Mouse (Mus musculus) hindbrain, postnatal 0 days (tissue): ENCODE measurements around the gene Cep350. TPM values are rescaled to one million over a fixed set of nuclear protein-coding genes. Genes with fewer than 3 reads are reported as not detected.

ENCODE experiments used
- ATAC-seq: fragments of 200-750 bp; cut with Nextera tagmentation; 2 replicates; pipeline ENCODE4 v1.8.0; 2017; ENCODE audit warnings: mild to moderate bottlenecking, moderate TSS enrichment, moderate library complexity
- DNase-seq: peaks from one replicate; pipeline ENCODE4 v3.0.0-alpha.2; 2015; ENCODE audit warnings: low spot score
- H3K27ac ChIP-seq: fragments of 300-500 bp; sonication (generic); 2 replicates; pipeline ENCODE4 v1.5.1; 2014; ENCODE audit warnings: mild to moderate bottlenecking
- H3K27me3 ChIP-seq: fragments of 300-500 bp; sonication (generic); 2 replicates; pipeline ENCODE4 v1.6.1; 2014; ENCODE audit warnings: low read length, mixed read lengths; ENCODE audit not compliant: insufficient read depth
- H3K36me3 ChIP-seq: fragments of 300-500 bp; sonication (generic); 2 replicates; pipeline ENCODE4 v1.6.1; 2014; ENCODE audit warnings: low read length, mixed read lengths; ENCODE audit not compliant: insufficient read depth
- H3K4me1 ChIP-seq: fragments of 300-500 bp; sonication (generic); 2 replicates; pipeline ENCODE4 v1.6.1; 2014; ENCODE audit warnings: antibody characterized with exemption, low read length, mixed read lengths; ENCODE audit not compliant: insufficient read depth
- H3K4me2 ChIP-seq: fragments of 300-500 bp; sonication (generic); 2 replicates; pipeline ENCODE4 v1.6.1; 2014; ENCODE audit warnings: low read depth, mild to moderate bottlenecking, low read length, moderate library complexity, mixed read lengths
- H3K4me3 ChIP-seq: fragments of 300-500 bp; sonication (generic); 2 replicates; pipeline ENCODE4 v1.5.1; 2014; ENCODE audit warnings: low read length
- H3K9ac ChIP-seq: fragments of 300-500 bp; sonication (generic); replicated peaks from 2 replicates; pipeline ENCODE4 v1.6.1; 2014; ENCODE audit warnings: mild to moderate bottlenecking, low read length, moderate library complexity, mixed read lengths
- H3K9me3 ChIP-seq: fragments of 300-500 bp; sonication (generic); 2 replicates; pipeline ENCODE4 v1.6.1; 2016; ENCODE audit warnings: low read length, mixed read lengths
- CTCF ChIP-seq: IDR thresholded peaks from 2 replicates; pipeline ENCODE4 v1.5.1; 2016; ENCODE audit warnings: antibody characterized with exemption, control low read depth, low read depth
- WGBS: fragments of 180-500 bp; shearing (Covaris S2); extraction: QIAGEN DNeasy Blood & Tissue Kit; methylation state at CpG from one replicate; pipeline ENCODE4 v1.1.7; 2014; 5-methylcytosine and 5-hydroxymethylcytosine counted together
- polyA plus RNA-seq: library from polyadenylated mRNA; unstranded; fragments of >200 nt; fragmentation: Nextera tagmentation; extraction: Ambion mirVana; gene quantifications from 2 replicates; pipeline ENCODE4 v1.2.1, GENCODE M21; 2015
- total RNA-seq: library from RNA; depleted of rRNA; stranded (reverse); fragments of >200 nt; gene quantifications from 2 replicates; pipeline ENCODE4 v1.2.3, GENCODE M21; 2014; rRNA removed

The Cep350 gene
- total RNA-seq (20.1 and 27.9 TPM in 2 replicates), polyA plus RNA-seq (11.2 and 11.8 TPM in 2 replicates)

GRCm38 (mm10) chr1:155973068-155973718 lies at the start of gene Cep350:
TSS of gene Cep350 (minus strand) at chr1:155973255.
- H3K27me3 ChIP-seq = no peaks in the 10 kb centered on the region
- H3K4me2 ChIP-seq = peak within 1 kb of the TSS; percentile 86
- H3K4me1 ChIP-seq = peaks cover 10% of the 10 kb centered on the region; the same call in 1 of the 2 replicates
- no peaks in the 10 kb centered on the region for H3K9me3 ChIP-seq
- no peak for TF ChIP-seq CTCF
- ATAC-seq (peak; percentile 99), DNase-seq (peak; percentile 99)
- WGBS = under 1% methylated on average over 51 of the region's 57 CpGs
- H3K36me3 ChIP-seq = no peaks in the 10 kb centered on the region
- peak within 1 kb of the TSS; percentile 99 for H3K9ac ChIP-seq
- peak within 1 kb of the TSS; percentile 95 for H3K27ac ChIP-seq
- H3K4me3 ChIP-seq = peak within 1 kb of the TSS; percentile 100

GRCm38 (mm10) chr1:156020402-156020801 lies 47.3 kb upstream of the Cep350 start:
- Histone ChIP-seq H3K27me3 (no peaks in the 10 kb centered on the region), H3K36me3 (peaks cover 15% of the 10 kb centered on the region), H3K4me2 (no peak overlapping the region), H3K9ac (no peak overlapping the region), H3K4me1 (no peaks in the 10 kb centered on the region), H3K9me3 (no peaks in the 10 kb centered on the region), H3K27ac (no peak overlapping the region), H3K4me3 (no peak overlapping the region)
- TF ChIP-seq CTCF = no peak
- ATAC-seq (no peak), DNase-seq (no peak)
- WGBS = 85% methylated on average over 1 of the region's 1 CpGs

GRCm38 (mm10) chr1:156019800-156020199 lies 46.7 kb upstream of the Cep350 start:
- Histone ChIP-seq H3K4me1 (no peaks in the 10 kb centered on the region), H3K27ac (no peak overlapping the region), H3K9me3 (no peaks in the 10 kb centered on the region), H3K9ac (no peak overlapping the region), H3K27me3 (no peaks in the 10 kb centered on the region), H3K4me3 (no peak overlapping the region), H3K36me3 (peaks cover 15% of the 10 kb centered on the region), H3K4me2 (no peak overlapping the region)
- DNase-seq (no peak), ATAC-seq (no peak)
- no peak for TF ChIP-seq CTCF
- 94% methylated on average over 1 of the region's 1 CpGs for WGBS

- Histone ChIP-seq H3K4me1 (no peaks in the 10 kb centered on the region), H3K4me2 (no peak overlapping the region), H3K27ac (no peak overlapping the region), H3K9ac (no peak overlapping the region), H3K4me3 (no peak overlapping the region), H3K9me3 (no peaks in the 10 kb centered on the region), H3K27me3 (no peaks in the 10 kb centered on the region), H3K36me3 (peaks cover 24% of the 10 kb centered on the region)
- ATAC-seq (no peak), DNase-seq (no peak)
- TF ChIP-seq CTCF = no peak
- 100% methylated on average over 1 of the region's 1 CpGs for WGBS
These were observed 35.9 kb upstream of the Cep350 start for GRCm38 (mm10) chr1:156009003-156009402.

GRCm38 (mm10) chr1:156005906-156006305 lies 32.9 kb upstream of the Cep350 start:
- ATAC-seq = no peak
- Histone ChIP-seq H3K4me2 (no peak overlapping the region), H3K4me3 (no peak overlapping the region), H3K27me3 (no peaks in the 10 kb centered on the region), H3K9ac (no peak overlapping the region), H3K9me3 (no peaks in the 10 kb centered on the region), H3K27ac (no peak overlapping the region), H3K36me3 (peaks cover 15% of the 10 kb centered on the region; the same call in 1 of the 2 replicates), H3K4me1 (no peaks in the 10 kb centered on the region)
- TF ChIP-seq CTCF = no peak
- 94% methylated on average over 11 of the region's 11 CpGs for WGBS
- DNase-seq = no peak

- peak; percentile 47; the same call in 1 of the 2 replicates for ATAC-seq
- Histone ChIP-seq H3K4me3 (no peak overlapping the region), H3K27ac (no peak overlapping the region), H3K4me1 (no peaks in the 10 kb centered on the region), H3K36me3 (peaks cover 15% of the 10 kb centered on the region; the same call in 1 of the 2 replicates), H3K4me2 (no peak overlapping the region), H3K9ac (no peak overlapping the region), H3K9me3 (no peaks in the 10 kb centered on the region), H3K27me3 (no peaks in the 10 kb centered on the region)
- DNase-seq = peak; percentile 3
- TF ChIP-seq CTCF = no peak
- WGBS = 75% methylated on average over 7 of the region's 7 CpGs
These were observed 30.3 kb upstream of the Cep350 start for GRCm38 (mm10) chr1:156003201-156003935.

- Histone ChIP-seq H3K9me3 (no peaks in the 10 kb centered on the region), H3K27me3 (no peaks in the 10 kb centered on the region), H3K27ac (no peak overlapping the region), H3K36me3 (peaks cover 11% of the 10 kb centered on the region; the same call in 1 of the 2 replicates), H3K4me2 (no peak overlapping the region), H3K4me1 (no peaks in the 10 kb centered on the region), H3K4me3 (no peak overlapping the region), H3K9ac (no peak overlapping the region)
- no peak for ATAC-seq
- 92% methylated on average over 8 of the region's 8 CpGs for WGBS
- no peak for TF ChIP-seq CTCF
- DNase-seq = no peak
These were observed 29.3 kb upstream of the Cep350 start for GRCm38 (mm10) chr1:156002366-156002765.
